Mouse (Mus musculus): ENCODE results near the gene Gpr153. TPM values are rescaled to one million over a fixed set of nuclear protein-coding genes. Genes with fewer than 3 reads are reported as not detected.

Gpr153 gene
- polyA plus RNA-seq, 1 experiment from 2014 or later: 0.59 TPM

DNA sequence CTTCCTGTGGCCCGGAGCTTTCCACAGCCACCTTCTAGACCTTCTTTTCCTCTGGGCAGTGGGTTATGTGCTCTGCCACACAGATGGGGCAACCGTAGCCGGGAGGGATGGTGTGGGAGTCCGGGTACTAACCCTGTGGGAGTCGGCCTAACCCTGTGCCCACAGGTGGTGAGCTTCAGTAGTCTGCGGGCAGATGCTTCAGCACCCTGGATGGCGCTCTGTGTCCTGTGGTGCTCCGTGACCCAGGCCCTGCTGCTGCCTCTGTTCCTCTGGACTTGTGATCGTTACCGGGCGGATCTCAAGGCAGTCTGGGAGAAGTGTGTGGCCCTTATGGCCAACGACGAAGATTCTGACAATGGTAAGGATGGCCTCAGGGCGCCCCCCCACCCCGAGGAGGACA lies 7.6 kb downstream of the Gpr153 start:
- peaks cover 61% of the 10 kb centered on the region for H3K27me3 ChIP-seq (ENCODE audit: control insufficient read depth, insufficient read depth, low read depth, low read length)
- no peak overlapping the region for H3K4me2 ChIP-seq (ENCODE audit: low read depth, low read length)
- H3K9me3 ChIP-seq (replicated peaks; ENCODE audit: control insufficient read depth, low read length): no peaks in the 10 kb centered on the region
- ATAC-seq (ENCODE audit: low read depth): no peak
- no peak overlapping the region for H3K9ac ChIP-seq (ENCODE audit: low read depth, low read length)
- H3K36me3 ChIP-seq (ENCODE audit: control insufficient read depth, insufficient read depth): no peaks in the 10 kb centered on the region
- 39% methylated on average over 15 of the region's 15 CpGs for WGBS (ENCODE audit: insufficient replicate concordance)
- no peak overlapping the region for H3K4me3 ChIP-seq (ENCODE audit: low read depth, low read length)
- no peak overlapping the region for H3K27ac ChIP-seq (ENCODE audit: low read length)
- peaks cover 11% of the 10 kb centered on the region for H3K4me1 ChIP-seq (ENCODE audit: control insufficient read depth, low read depth, low read length)

DNA sequence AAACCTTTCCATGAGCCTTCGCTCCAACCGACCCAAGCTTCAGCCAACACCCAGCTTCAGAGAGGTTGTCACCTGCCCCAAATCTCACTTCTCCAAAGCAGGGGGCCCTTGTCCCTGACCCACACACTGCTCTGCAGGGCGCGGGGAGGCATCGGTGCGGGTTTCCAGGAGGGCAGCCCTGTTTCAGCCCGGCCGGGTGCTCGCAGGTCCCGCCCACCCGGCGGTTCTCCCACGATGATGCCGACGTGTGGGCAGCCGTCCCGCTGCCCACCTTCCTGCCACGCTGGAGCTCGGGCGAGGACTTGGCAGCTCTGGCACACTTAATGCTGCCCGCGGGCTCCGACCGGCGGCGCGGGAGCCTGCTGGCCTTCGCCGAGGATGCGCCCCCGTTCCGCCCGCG lies 8.7 kb downstream of the Gpr153 start:
- no peak overlapping the region for H3K9ac ChIP-seq (ENCODE audit: low read depth, low read length)
- peak overlapping the region; percentile 22; the same call in 1 of the 2 replicates for H3K4me3 ChIP-seq (ENCODE audit: low read depth, low read length)
- H3K9me3 ChIP-seq (replicated peaks; ENCODE audit: control insufficient read depth, low read length): no peaks in the 10 kb centered on the region
- peaks cover 11% of the 10 kb centered on the region for H3K4me1 ChIP-seq (ENCODE audit: control insufficient read depth, low read depth, low read length)
- H3K27ac ChIP-seq (ENCODE audit: low read length): no peak overlapping the region
- peaks cover 70% of the 10 kb centered on the region for H3K27me3 ChIP-seq (ENCODE audit: control insufficient read depth, insufficient read depth, low read depth, low read length)
- no peak for ATAC-seq (ENCODE audit: low read depth)
- H3K36me3 ChIP-seq (ENCODE audit: control insufficient read depth, insufficient read depth): no peaks in the 10 kb centered on the region
- peak overlapping the region; percentile 38 for H3K4me2 ChIP-seq (ENCODE audit: low read depth, low read length)
- WGBS (ENCODE audit: insufficient replicate concordance): 20% methylated on average over 34 of the region's 34 CpGs

DNA sequence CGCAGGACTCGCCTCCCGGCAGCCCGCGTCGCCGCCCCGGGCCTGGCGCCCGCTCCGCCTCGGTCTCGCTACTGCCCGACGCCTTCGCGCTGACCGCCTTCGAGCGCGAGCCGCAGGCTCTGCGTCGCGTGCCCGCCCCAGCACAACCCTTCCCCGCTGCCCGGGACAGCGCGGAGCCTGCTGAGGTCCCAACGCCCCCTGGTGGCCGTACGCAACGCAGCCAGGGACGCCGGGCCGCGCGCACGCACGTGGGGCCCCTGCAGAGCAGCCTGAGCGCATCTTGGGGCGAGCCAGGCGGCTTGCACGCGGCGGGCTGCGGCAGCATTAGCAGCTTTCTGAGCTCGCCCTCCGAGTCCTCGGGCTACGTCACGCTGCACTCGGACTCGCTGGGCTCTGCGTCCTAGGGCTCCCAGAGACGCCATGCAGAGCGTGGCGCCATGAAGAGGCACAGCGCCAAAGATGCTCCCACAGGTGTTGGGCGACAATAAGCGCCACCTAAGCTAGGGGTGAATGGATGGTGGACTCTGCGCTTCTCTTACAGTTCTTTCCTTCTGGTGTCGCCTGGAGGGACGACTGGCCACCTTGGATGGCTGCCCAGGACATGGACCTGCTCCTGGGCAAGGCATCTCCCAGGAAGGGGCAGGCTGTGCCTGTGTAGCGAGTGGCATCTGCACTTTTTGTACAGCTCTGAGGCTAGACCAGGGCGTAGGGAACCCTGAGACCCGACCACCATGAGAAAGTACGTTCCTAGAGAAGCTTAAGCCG lies 9.3 kb downstream of the Gpr153 start:
- H3K4me3 ChIP-seq (ENCODE audit: low read depth, low read length): peak overlapping the region; percentile 22; the same call in 1 of the 2 replicates
- WGBS (ENCODE audit: insufficient replicate concordance): 4% methylated on average over 65 of the region's 70 CpGs
- H3K9me3 ChIP-seq (replicated peaks; ENCODE audit: control insufficient read depth, low read length): no peaks in the 10 kb centered on the region
- H3K4me2 ChIP-seq (ENCODE audit: low read depth, low read length): peak overlapping the region; percentile 38
- ATAC-seq (ENCODE audit: low read depth): peak; percentile 76
- peaks cover 11% of the 10 kb centered on the region for H3K4me1 ChIP-seq (ENCODE audit: control insufficient read depth, low read depth, low read length)
- H3K36me3 ChIP-seq (ENCODE audit: control insufficient read depth, insufficient read depth): no peaks in the 10 kb centered on the region
- no peak overlapping the region for H3K9ac ChIP-seq (ENCODE audit: low read depth, low read length)
- peaks cover 76% of the 10 kb centered on the region for H3K27me3 ChIP-seq (ENCODE audit: control insufficient read depth, insufficient read depth, low read depth, low read length)
- no peak overlapping the region for H3K27ac ChIP-seq (ENCODE audit: low read length)

DNA sequence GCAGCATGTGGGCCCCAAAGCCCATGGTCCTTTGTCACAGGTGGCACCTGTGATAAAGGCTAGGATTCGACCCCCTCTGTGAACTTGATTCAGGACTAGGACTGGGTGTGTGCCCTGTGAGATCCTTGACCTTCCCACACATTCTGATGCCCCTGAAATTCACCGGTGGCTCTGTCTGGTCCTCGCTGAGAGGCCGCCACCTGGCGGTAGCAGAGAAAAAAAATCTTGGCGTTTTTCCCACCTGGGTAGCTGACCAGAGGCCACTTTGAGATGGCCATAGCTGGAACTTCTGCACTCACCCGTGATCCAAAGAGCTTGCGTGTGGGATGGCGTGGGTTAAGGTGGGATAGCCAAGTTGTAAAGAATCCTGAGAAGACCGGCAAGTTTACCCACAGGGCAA lies 11.5 kb downstream of the Gpr153 start:
- Histone ChIP-seq H3K4me1 (ENCODE audit: control insufficient read depth, low read depth, low read length) (peaks cover 11% of the 10 kb centered on the region), H3K9ac (ENCODE audit: low read depth, low read length) (no peak overlapping the region), H3K4me2 (ENCODE audit: low read depth, low read length) (no peak overlapping the region), H3K4me3 (ENCODE audit: low read depth, low read length) (no peak overlapping the region), H3K27ac (ENCODE audit: low read length) (no peak overlapping the region), H3K36me3 (ENCODE audit: control insufficient read depth, insufficient read depth) (no peaks in the 10 kb centered on the region), H3K9me3 (replicated peaks; ENCODE audit: control insufficient read depth, low read length) (no peaks in the 10 kb centered on the region), H3K27me3 (ENCODE audit: control insufficient read depth, insufficient read depth, low read depth, low read length) (peaks cover 90% of the 10 kb centered on the region)
- WGBS (ENCODE audit: insufficient replicate concordance): 3% methylated on average over 10 of the region's 10 CpGs
- no peak for ATAC-seq (ENCODE audit: low read depth)

DNA sequence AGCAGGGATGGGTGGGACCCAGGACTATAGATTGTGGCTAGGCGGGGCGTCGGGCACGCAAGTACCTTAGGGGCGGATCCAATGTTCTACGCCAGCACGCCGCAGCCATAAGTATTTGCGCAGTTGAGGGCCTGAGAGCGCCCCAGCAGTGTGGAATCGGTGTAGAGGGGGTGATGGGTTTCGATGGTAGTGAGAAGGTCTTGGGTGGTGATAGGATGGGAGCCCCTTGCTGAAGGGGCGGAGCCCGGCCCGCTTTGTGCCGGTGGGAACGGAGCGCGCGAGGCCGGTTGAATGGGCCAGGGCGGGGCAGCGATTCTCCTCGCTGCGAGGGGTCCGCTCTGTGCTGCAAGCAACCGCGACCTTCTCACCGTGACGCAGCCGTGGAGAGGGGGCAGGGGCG lies 12.2 kb downstream of the Gpr153 start:
- H3K9ac ChIP-seq (ENCODE audit: low read depth, low read length): no peak overlapping the region
- H3K4me1 ChIP-seq (ENCODE audit: control insufficient read depth, low read depth, low read length): peaks cover 11% of the 10 kb centered on the region
- no peak for ATAC-seq (ENCODE audit: low read depth)
- H3K4me2 ChIP-seq (ENCODE audit: low read depth, low read length): no peak overlapping the region
- WGBS (ENCODE audit: insufficient replicate concordance): 4% methylated on average over 32 of the region's 32 CpGs
- no peaks in the 10 kb centered on the region for H3K36me3 ChIP-seq (ENCODE audit: control insufficient read depth, insufficient read depth)
- peaks cover 91% of the 10 kb centered on the region for H3K27me3 ChIP-seq (ENCODE audit: control insufficient read depth, insufficient read depth, low read depth, low read length)
- no peak overlapping the region for H3K4me3 ChIP-seq (ENCODE audit: low read depth, low read length)
- H3K9me3 ChIP-seq (replicated peaks; ENCODE audit: control insufficient read depth, low read length): no peaks in the 10 kb centered on the region
- no peak overlapping the region for H3K27ac ChIP-seq (ENCODE audit: low read length)

DNA sequence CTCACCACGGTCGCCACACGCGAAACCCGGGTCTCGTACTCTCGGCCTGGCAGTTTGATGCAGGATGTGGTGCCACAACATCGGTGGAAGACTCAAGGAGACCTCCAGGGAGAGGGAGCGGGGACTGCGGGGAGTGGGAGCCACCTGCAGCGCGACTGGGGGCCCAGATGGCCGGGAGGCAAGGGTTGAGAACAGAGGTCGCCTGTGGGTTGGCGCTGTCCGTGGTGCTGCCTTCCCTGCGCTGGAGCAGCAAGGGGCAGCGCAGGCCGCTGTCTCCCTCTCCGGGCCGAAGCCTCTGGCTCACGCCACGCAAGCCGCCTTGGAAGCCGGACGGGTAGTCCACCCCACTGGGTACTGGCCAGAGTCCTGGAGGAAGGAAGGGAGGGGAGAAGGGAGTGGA lies 12.9 kb downstream of the Gpr153 start:
- Histone ChIP-seq H3K4me2 (ENCODE audit: low read depth, low read length) (no peak overlapping the region), H3K4me1 (ENCODE audit: control insufficient read depth, low read depth, low read length) (peaks cover 11% of the 10 kb centered on the region), H3K36me3 (ENCODE audit: control insufficient read depth, insufficient read depth) (no peaks in the 10 kb centered on the region), H3K9ac (ENCODE audit: low read depth, low read length) (no peak overlapping the region), H3K4me3 (ENCODE audit: low read depth, low read length) (no peak overlapping the region), H3K9me3 (replicated peaks; ENCODE audit: control insufficient read depth, low read length) (no peaks in the 10 kb centered on the region), H3K27ac (ENCODE audit: low read length) (no peak overlapping the region), H3K27me3 (ENCODE audit: control insufficient read depth, insufficient read depth, low read depth, low read length) (peaks cover 91% of the 10 kb centered on the region)
- no peak for ATAC-seq (ENCODE audit: low read depth)
- 7% methylated on average over 26 of the region's 26 CpGs for WGBS (ENCODE audit: insufficient replicate concordance)

DNA sequence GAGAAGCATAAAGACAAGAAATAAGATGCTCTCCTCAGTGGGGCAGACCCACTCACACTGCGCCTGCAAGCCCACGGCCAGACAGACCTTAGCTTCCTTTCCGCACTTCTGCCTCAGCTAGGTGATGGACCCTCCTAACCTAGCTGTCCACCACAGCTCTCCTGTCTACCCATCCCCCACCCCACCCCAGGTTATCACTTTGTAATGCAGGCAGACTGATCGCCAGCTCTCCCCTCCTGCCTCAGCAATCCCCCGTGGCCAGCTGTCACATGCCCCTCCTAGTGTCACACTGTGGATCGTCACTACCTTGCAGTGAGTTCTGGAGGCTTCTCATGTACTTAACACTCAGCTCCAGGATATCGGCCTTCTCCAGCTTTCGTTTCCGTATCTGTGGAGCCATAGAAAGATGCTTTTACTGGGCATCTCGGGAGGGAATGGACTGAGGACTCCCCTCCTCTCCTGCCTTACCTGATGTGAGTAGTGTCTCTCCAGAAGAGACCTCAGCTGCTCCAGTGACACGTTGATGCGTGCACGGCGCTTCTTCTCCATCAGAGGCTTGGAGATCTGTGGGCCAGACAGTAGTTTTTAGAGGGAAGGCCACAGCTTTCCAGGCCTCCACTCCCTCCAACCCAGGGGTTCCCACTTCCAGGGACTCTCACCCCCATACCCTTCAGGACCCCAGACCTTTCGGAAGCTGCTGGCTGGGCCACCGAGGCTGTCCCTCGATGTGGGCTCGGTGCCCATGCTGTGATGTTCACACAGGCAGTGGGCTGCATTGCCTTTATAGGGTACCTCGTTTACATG lies 13.5 kb downstream of the Gpr153 start:
- peaks cover 91% of the 10 kb centered on the region for H3K27me3 ChIP-seq (ENCODE audit: control insufficient read depth, insufficient read depth, low read depth, low read length)
- no peak overlapping the region for H3K4me3 ChIP-seq (ENCODE audit: low read depth, low read length)
- H3K36me3 ChIP-seq (ENCODE audit: control insufficient read depth, insufficient read depth): no peaks in the 10 kb centered on the region

DNA sequence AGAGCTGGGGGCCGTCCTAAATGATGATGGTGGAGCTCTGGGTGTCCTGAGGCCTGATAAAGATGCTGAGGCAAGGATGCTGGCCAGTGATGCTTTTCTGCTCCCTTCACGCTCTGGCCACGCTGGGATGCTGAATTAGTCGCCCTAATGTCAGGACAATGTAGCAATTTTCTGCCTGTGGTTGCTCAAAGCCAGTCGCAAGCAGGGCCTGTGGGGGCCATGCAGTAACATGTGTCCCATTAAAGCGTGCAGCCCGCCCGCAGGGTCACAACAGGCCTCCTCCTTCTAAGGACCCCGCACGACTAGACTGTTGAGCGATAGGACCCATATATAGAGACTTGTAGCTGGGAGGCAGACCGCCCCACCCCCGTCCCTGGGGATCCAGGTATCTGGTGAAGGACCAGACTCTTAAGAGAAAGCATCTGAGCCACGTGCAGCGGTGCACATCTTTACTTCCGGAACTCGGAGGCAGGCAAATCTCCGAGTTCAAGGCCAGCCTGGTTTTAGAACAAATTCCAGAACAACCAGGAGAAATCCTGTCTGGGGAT lies 14.4 kb downstream of the Gpr153 start:
- peaks cover 90% of the 10 kb centered on the region for H3K27me3 ChIP-seq (ENCODE audit: control insufficient read depth, insufficient read depth, low read depth, low read length)
- 49% methylated on average over 18 of the region's 18 CpGs for WGBS (ENCODE audit: insufficient replicate concordance)
- no peak overlapping the region for H3K27ac ChIP-seq (ENCODE audit: low read length)
- peaks cover 5% of the 10 kb centered on the region; the same call in 1 of the 2 replicates for H3K4me1 ChIP-seq (ENCODE audit: control insufficient read depth, low read depth, low read length)
- ATAC-seq (ENCODE audit: low read depth): no peak
- H3K36me3 ChIP-seq (ENCODE audit: control insufficient read depth, insufficient read depth): no peaks in the 10 kb centered on the region
- no peaks in the 10 kb centered on the region for H3K9me3 ChIP-seq (replicated peaks; ENCODE audit: control insufficient read depth, low read length)
- H3K4me2 ChIP-seq (ENCODE audit: low read depth, low read length): no peak overlapping the region
- H3K4me3 ChIP-seq (ENCODE audit: low read depth, low read length): no peak overlapping the region
- H3K9ac ChIP-seq (ENCODE audit: low read depth, low read length): no peak overlapping the region

More for the DNA sequence above, 13.5 kb downstream of the Gpr153 start:
- Histone ChIP-seq H3K9ac (ENCODE audit: low read depth, low read length) (no peak overlapping the region), H3K27ac (ENCODE audit: low read length) (no peak overlapping the region), H3K4me1 (ENCODE audit: control insufficient read depth, low read depth, low read length) (peaks cover 11% of the 10 kb centered on the region), H3K4me2 (ENCODE audit: low read depth, low read length) (no peak overlapping the region), H3K9me3 (replicated peaks; ENCODE audit: control insufficient read depth, low read length) (no peaks in the 10 kb centered on the region)
- 18% methylated on average over 19 of the region's 19 CpGs for WGBS (ENCODE audit: insufficient replicate concordance)
- no peak for ATAC-seq (ENCODE audit: low read depth)

DNA sequence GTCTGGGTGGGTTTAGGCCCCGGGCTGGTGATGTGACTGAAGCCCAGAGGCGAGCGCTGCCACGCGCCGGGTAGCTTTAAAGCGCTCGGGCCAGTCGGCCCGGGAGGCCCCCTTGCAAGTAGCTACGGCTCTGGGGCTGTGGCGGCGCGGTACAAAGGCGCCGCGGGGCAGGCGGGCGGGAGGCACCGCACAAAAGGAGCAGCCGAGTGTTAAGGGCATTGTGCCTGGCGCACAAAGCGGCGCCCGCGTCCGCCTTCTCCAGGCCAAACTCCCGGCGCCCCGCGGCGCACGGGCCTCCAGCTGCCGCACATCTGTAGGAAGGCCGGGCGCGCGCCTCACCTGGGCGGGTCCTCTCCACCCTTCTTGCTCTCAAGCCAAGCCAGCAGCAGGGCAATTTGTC lies 16.4 kb downstream of the Gpr153 start:
- Histone ChIP-seq H3K4me3 (ENCODE audit: low read depth, low read length) (no peak overlapping the region), H3K36me3 (ENCODE audit: control insufficient read depth, insufficient read depth) (no peaks in the 10 kb centered on the region), H3K9me3 (replicated peaks; ENCODE audit: control insufficient read depth, low read length) (no peaks in the 10 kb centered on the region), H3K27ac (ENCODE audit: low read length) (no peak overlapping the region), H3K4me1 (ENCODE audit: control insufficient read depth, low read depth, low read length) (peaks cover 6% of the 10 kb centered on the region; the same call in 1 of the 2 replicates), H3K9ac (ENCODE audit: low read depth, low read length) (no peak overlapping the region), H3K27me3 (ENCODE audit: control insufficient read depth, insufficient read depth, low read depth, low read length) (peaks cover 77% of the 10 kb centered on the region), H3K4me2 (ENCODE audit: low read depth, low read length) (no peak overlapping the region)
- WGBS (ENCODE audit: insufficient replicate concordance): 3% methylated on average over 39 of the region's 39 CpGs
- no peak for ATAC-seq (ENCODE audit: low read depth)

Measured in liver, embryonic 16.5 days (tissue).